Mouse (Mus musculus) kidney, adult 2 months (tissue): Measurements from ENCODE around the gene Adm2. TPM values are rescaled to one million over a fixed set of nuclear protein-coding genes. Genes with fewer than 3 reads are reported as not detected.

ENCODE experiments used
- DNase-seq: peaks from one replicate; pipeline ENCODE4 v3.0.0; 2021
- H3K27ac ChIP-seq: fragments of 200-500 bp; 2 replicates; pipeline ENCODE4 v1.5.1; 2012; ENCODE audit warnings: low read depth, low read length, control low read depth, inconsistent platforms; ENCODE audit not compliant: insufficient read depth
- H3K27me3 ChIP-seq: fragments of 200-500 bp; replicated peaks from 2 replicates; pipeline ENCODE4 v1.6.1; 2012; ENCODE audit warnings: mild to moderate bottlenecking, moderate library complexity, low read length, inconsistent platforms; ENCODE audit not compliant: control insufficient read depth, insufficient read depth
- H3K36me3 ChIP-seq: fragments of 200-500 bp; 2 replicates; pipeline ENCODE4 v1.6.1; 2012; ENCODE audit warnings: mild to moderate bottlenecking, moderate library complexity, low read length, inconsistent platforms; ENCODE audit not compliant: control insufficient read depth, insufficient read depth
- H3K4me1 ChIP-seq: fragments of 200-500 bp; 2 replicates; pipeline ENCODE4 v1.6.1; 2011; ENCODE audit warnings: low read length; ENCODE audit not compliant: control insufficient read depth, insufficient read depth
- H3K4me3 ChIP-seq: fragments of 200-500 bp; 2 replicates; pipeline ENCODE4 v1.5.1; 2011; ENCODE audit warnings: mild to moderate bottlenecking, low read depth, low read length, control low read depth; ENCODE audit not compliant: insufficient read depth
- CTCF ChIP-seq: fragments of 200-500 bp; conservative IDR thresholded peaks from 2 replicates; pipeline ENCODE4 v1.5.1; 2011; ENCODE audit warnings: low read depth, mild to moderate bottlenecking, control low read depth, low read length, moderate library complexity, mixed read lengths; ENCODE audit not compliant: insufficient read depth, insufficient read length
- POLR2A ChIP-seq: fragments of 200-500 bp; IDR thresholded peaks from one replicate; pipeline ENCODE4 v1.6.1; 2011; ENCODE audit warnings: low read depth, low read length, control low read depth
- WGBS: fragments of 180-500 bp; shearing (Covaris S2); methylation state at CpG from one replicate; pipeline ENCODE4 v1.1.7; 2018; 5-methylcytosine and 5-hydroxymethylcytosine counted together
- polyA plus RNA-seq: library from polyadenylated mRNA; depleted of rRNA; stranded (reverse); fragments of >200 nt; gene quantifications from 2 replicates; pipeline ENCODE4 v1.2.3, GENCODE M21; 2012

The Adm2 gene
- polyA plus RNA-seq, 1 experiment: 12.1 TPM

- 64% methylated on average over 7 of the region's 7 CpGs for WGBS
- no peaks in the 10 kb centered on the region; the same call in none of the 2 replicates for H3K36me3 ChIP-seq
Measured at GRCm38 (mm10) chr15:89286114-89286513, 36.4 kb upstream of the Adm2 start.

GRCm38 (mm10) chr15:89286582-89286981 is 35.9 kb upstream of the Adm2 start:
- Histone ChIP-seq H3K4me3 (no peak overlapping the region), H3K27me3 (no peaks in the 10 kb centered on the region), H3K27ac (no peak overlapping the region), H3K4me1 (no peaks in the 10 kb centered on the region), H3K36me3 (no peaks in the 10 kb centered on the region; the same call in none of the 2 replicates)
- TF ChIP-seq CTCF (no peak), POLR2A (no peak)
- 80% methylated on average over 5 of the region's 5 CpGs for WGBS
- no peak for DNase-seq

More at GRCm38 (mm10) chr15:89286114-89286513, 36.4 kb upstream of the Adm2 start:
- Histone ChIP-seq H3K4me3 (no peak overlapping the region), H3K4me1 (no peaks in the 10 kb centered on the region), H3K27ac (no peak overlapping the region), H3K27me3 (no peaks in the 10 kb centered on the region)
- TF ChIP-seq CTCF: no peak
- no peak for TF ChIP-seq POLR2A
- DNase-seq: no peak

- no peak for TF ChIP-seq POLR2A
- TF ChIP-seq CTCF: no peak
- Histone ChIP-seq H3K36me3 (no peaks in the 10 kb centered on the region; the same call in none of the 2 replicates), H3K4me3 (no peak overlapping the region), H3K27ac (no peak overlapping the region), H3K4me1 (no peaks in the 10 kb centered on the region), H3K27me3 (no peaks in the 10 kb centered on the region)
- no peak for DNase-seq
- WGBS: 78% methylated on average over 23 of the region's 23 CpGs
Measured at GRCm38 (mm10) chr15:89288227-89288767, 34.2 kb upstream of the Adm2 start.

GRCm38 (mm10) chr15:89289455-89289854 is 33.1 kb upstream of the Adm2 start:
- no peaks in the 10 kb centered on the region; the same call in none of the 2 replicates for H3K36me3 ChIP-seq
- H3K27me3 ChIP-seq: no peaks in the 10 kb centered on the region
- TF ChIP-seq POLR2A: no peak
- H3K4me3 ChIP-seq: no peak overlapping the region
- no peak for DNase-seq
- WGBS: 94% methylated on average over 11 of the region's 11 CpGs
- no peak overlapping the region for H3K27ac ChIP-seq
- no peaks in the 10 kb centered on the region for H3K4me1 ChIP-seq

- no peak for DNase-seq
- Histone ChIP-seq H3K4me3 (no peak overlapping the region), H3K27me3 (no peaks in the 10 kb centered on the region), H3K36me3 (no peaks in the 10 kb centered on the region; the same call in none of the 2 replicates), H3K4me1 (no peaks in the 10 kb centered on the region), H3K27ac (no peak overlapping the region)
- TF ChIP-seq POLR2A (no peak), CTCF (no peak)
- WGBS: 86% methylated on average over 3 of the region's 3 CpGs
Measured at GRCm38 (mm10) chr15:89291521-89291920, 31.0 kb upstream of the Adm2 start.

- TF ChIP-seq POLR2A (no peak), CTCF (no peak)
- H3K27me3 ChIP-seq: no peaks in the 10 kb centered on the region
- no peak overlapping the region for H3K4me3 ChIP-seq
- no peaks in the 10 kb centered on the region; the same call in none of the 2 replicates for H3K36me3 ChIP-seq
- 36% methylated on average over 2 of the region's 2 CpGs for WGBS
- DNase-seq: no peak
- H3K4me1 ChIP-seq: no peaks in the 10 kb centered on the region
- H3K27ac ChIP-seq: no peak overlapping the region
Measured at GRCm38 (mm10) chr15:89292795-89293194, 29.7 kb upstream of the Adm2 start.

GRCm38 (mm10) chr15:89293778-89294177 is 28.7 kb upstream of the Adm2 start:
- 90% methylated on average over 10 of the region's 10 CpGs for WGBS

More at GRCm38 (mm10) chr15:89293778-89294177, 28.7 kb upstream of the Adm2 start:
- H3K27ac ChIP-seq: no peak overlapping the region
- no peak overlapping the region for H3K4me3 ChIP-seq
- TF ChIP-seq POLR2A (no peak), CTCF (no peak)
- H3K27me3 ChIP-seq: no peaks in the 10 kb centered on the region
- H3K4me1 ChIP-seq: no peaks in the 10 kb centered on the region
- no peak for DNase-seq
- no peaks in the 10 kb centered on the region; the same call in none of the 2 replicates for H3K36me3 ChIP-seq
